11 mouse cellular contexts compared by ENCODE assay signal in genomic region chr2:72752624-72753176, GRCm38 (mm10).
A peak's percentile ranks its signal among the peaks of the same experiment; 100 is the strongest.
DNase-seq lines count a peak whose midpoint lies in the region; ATAC-seq and TF ChIP-seq lines count a peak whose summit lies in the region.
"Had no signal": no experiment of that assay in that cellular context is flagged by ENCODE, and none has a peak within 500 bp of the region (broad histone marks: within the 10 kb centered on the region; RNA-seq: fewer than 3 reads in every experiment).

No protein-coding gene starts in this region.

- no peaks in the 10 kb centered on the region for H3K36me3 ChIP-seq in lung, embryonic 14.5 days (ENCODE audit: insufficient read depth)
- H3K36me3 ChIP-seq in heart, embryonic 13.5 days = no peaks in the 10 kb centered on the region
- H3K36me3 ChIP-seq in myocyte (ENCODE audit: control insufficient read depth, insufficient read depth) = no peaks in the 10 kb centered on the region
- H3K36me3 ChIP-seq in midbrain, embryonic 14.5 days (ENCODE audit: control insufficient read depth, insufficient read depth, low read length) = no peaks in the 10 kb centered on the region
- H3K36me3 ChIP-seq: neural tube, embryonic 15.5 days had no signal

- H3K4me3 ChIP-seq in lung, embryonic 14.5 days (ENCODE audit: low read depth, low read length) = no peak overlapping the region
- H3K4me3 ChIP-seq in heart, embryonic 13.5 days = no peak overlapping the region
- H3K4me3 ChIP-seq in myocyte = no peak overlapping the region
- H3K4me3 ChIP-seq in midbrain, embryonic 14.5 days (replicated peaks; ENCODE audit: low read depth, low read length) = no peak overlapping the region
- H3K4me3 ChIP-seq: layer of hippocampus, adult 2 months; neural tube, embryonic 15.5 days had no signal

- no peak overlapping the region for H3ac ChIP-seq in myocyte (ENCODE audit: control insufficient read depth, insufficient read length)

- no peak overlapping the region for H3K4me2 ChIP-seq in lung, embryonic 14.5 days
- H3K4me2 ChIP-seq in heart, embryonic 13.5 days = peak overlapping the region; percentile 16; the same call in 1 of the 2 replicates
- no peak overlapping the region for H3K4me2 ChIP-seq in myocyte (ENCODE audit: low read depth)
- no peak overlapping the region for H3K4me2 ChIP-seq in midbrain, embryonic 14.5 days (ENCODE audit: low read length)
- H3K4me2 ChIP-seq: neural tube, embryonic 15.5 days had no signal

- no peaks in the 10 kb centered on the region for H3K79me2 ChIP-seq in myocyte (ENCODE audit: control insufficient read depth, insufficient read depth)

- TF ChIP-seq CTCF in lung, embryonic 14.5 days (IDR thresholded peaks at IDR 0.05; ENCODE audit: low read depth) = no peak

- ATAC-seq in lung, embryonic 14.5 days (ENCODE audit: insufficient read depth) = peak; percentile 73; the same call in 1 of the 2 replicates
- peak; percentile 41; the same call in 1 of the 2 replicates for ATAC-seq in heart, embryonic 13.5 days (ENCODE audit: extremely low read depth, insufficient number of reproducible peaks, low FRiP score, low TSS enrichment)
- no peak for ATAC-seq in midbrain, embryonic 14.5 days (ENCODE audit: low FRiP score, low TSS enrichment)

- WGBS in lung, embryonic 14.5 days = 7% methylated on average over 4 of the region's 4 CpGs
- 14% methylated on average over 4 of the region's 4 CpGs for WGBS in heart, embryonic 13.5 days
- 86% methylated on average over 4 of the region's 4 CpGs for WGBS in midbrain, embryonic 14.5 days

- peak; percentile 83 for DNase-seq in lung, embryonic 14.5 days
- no peak for DNase-seq in lung, postnatal 25 days (ENCODE audit: low spot score)
- DNase-seq in c-Kit-positive CD71-positive TER-119-negative erythroid progenitor cells, embryonic 14.5 days (ENCODE audit: low read depth) = peak; percentile 40
- no peak for DNase-seq in midbrain, embryonic 14.5 days
- no peak for DNase-seq in right cerebral cortex, postnatal 14 days
- DNase-seq: cerebellum, adult 9-11 months had no signal

- H3K27me3 ChIP-seq in lung, embryonic 14.5 days (ENCODE audit: insufficient read depth, low read length) = no peaks in the 10 kb centered on the region
- no peaks in the 10 kb centered on the region for H3K27me3 ChIP-seq in heart, embryonic 13.5 days (replicated peaks)
- H3K27me3 ChIP-seq in myocyte (ENCODE audit: control insufficient read depth, insufficient read depth, insufficient read length) = no peaks in the 10 kb centered on the region
- H3K27me3 ChIP-seq in midbrain, embryonic 14.5 days (ENCODE audit: control insufficient read depth, insufficient read depth, low read length) = no peaks in the 10 kb centered on the region
- H3K27me3 ChIP-seq: neural tube, embryonic 15.5 days had no signal

- peaks cover 7% of the 10 kb centered on the region; the same call in 1 of the 2 replicates for H3K4me1 ChIP-seq in lung, embryonic 14.5 days (ENCODE audit: insufficient read depth)
- peaks cover 40% of the 10 kb centered on the region for H3K4me1 ChIP-seq in heart, embryonic 13.5 days
- no peaks in the 10 kb centered on the region for H3K4me1 ChIP-seq in midbrain, embryonic 14.5 days (ENCODE audit: control insufficient read depth, insufficient read depth, low read length)
- H3K4me1 ChIP-seq: neural tube, embryonic 15.5 days had no signal

- no peak overlapping the region for H3K9ac ChIP-seq in lung, embryonic 14.5 days
- no peak overlapping the region for H3K9ac ChIP-seq in heart, embryonic 13.5 days
- no peak overlapping the region for H3K9ac ChIP-seq in midbrain, embryonic 14.5 days (replicated peaks; ENCODE audit: low read length)
- H3K9ac ChIP-seq: neural tube, embryonic 15.5 days had no signal

- H3K9me3 ChIP-seq in lung, embryonic 14.5 days (ENCODE audit: low read depth, low read length) = no peaks in the 10 kb centered on the region
- H3K9me3 ChIP-seq in heart, embryonic 13.5 days = peaks cover 9% of the 10 kb centered on the region
- no peaks in the 10 kb centered on the region for H3K9me3 ChIP-seq in midbrain, embryonic 14.5 days (ENCODE audit: control insufficient read depth, low read length)
- H3K9me3 ChIP-seq: neural tube, embryonic 15.5 days had no signal

- TF ChIP-seq POLR2A in myocyte (IDR thresholded peaks at IDR 0.05; ENCODE audit: insufficient read length, low read depth) = no peak

- peak overlapping the region; percentile 64 for H3K27ac ChIP-seq in lung, embryonic 14.5 days (ENCODE audit: low read depth)
- H3K27ac ChIP-seq in heart, embryonic 13.5 days (replicated peaks) = peak overlapping the region; percentile 87
- H3K27ac ChIP-seq in midbrain, embryonic 14.5 days (replicated peaks; ENCODE audit: low read depth, low read length) = no peak overlapping the region
- H3K27ac ChIP-seq: layer of hippocampus, adult 2 months; macrophage; neural tube, embryonic 15.5 days had no signal

TF ChIP-seq in myocyte, 11 proteins besides CTCF, POLR2A, EP300 and RAD21:
- no peak for TF ChIP-seq E2F4 (IDR thresholded peaks at IDR 0.05; ENCODE audit: insufficient read depth)
- no peak for TF ChIP-seq TCF3 (IDR thresholded peaks at IDR 0.05; ENCODE audit: insufficient read length, low read depth)
- TF ChIP-seq TCF12 (IDR thresholded peaks at IDR 0.05; ENCODE audit: insufficient read depth, poor library complexity, severe bottlenecking) = peak; percentile 5
- TF ChIP-seq MYOD1 (IDR thresholded peaks at IDR 0.05; ENCODE audit: control insufficient read depth in 1 of 3, insufficient read length in 2 of 3, low read depth in 2 of 3) = peak in 1 of 3 experiments; percentile 55
- TF ChIP-seq SRF (IDR thresholded peaks at IDR 0.05; ENCODE audit: control insufficient read depth, insufficient read length, low read depth) = no peak
TF ChIP-seq in myocyte: peak in this region for 2.

Comparison
In these comparisons a context has a peak if more than half of its experiments do, and no peak if none do; other contexts are left out.
1. DNase-seq: peak in lung, embryonic 14.5 days (single experiment) and c-Kit-positive CD71-positive TER-119-negative erythroid progenitor cells, embryonic 14.5 days (single experiment); none in lung, postnatal 25 days (single experiment), midbrain, embryonic 14.5 days (single experiment) and right cerebral cortex, postnatal 14 days (single experiment).